12 mouse cellular contexts compared by ENCODE assay signal in genomic region chr19:16871192-16871760, GRCm38 (mm10). TPM values are rescaled to one million over a fixed set of nuclear protein-coding genes. Genes with fewer than 3 reads are reported as not detected.
DNase-seq lines count a peak whose midpoint lies in the region; ATAC-seq lines count a peak whose summit lies in the region.
"Had no signal": no experiment of that assay in that cellular context is flagged by ENCODE, and none has a peak within 500 bp of the region (broad histone marks: within the 10 kb centered on the region; RNA-seq: fewer than 3 reads in every experiment).

No protein-coding gene starts in this region.

- H3K9ac ChIP-seq in kidney, embryonic 14.5 days (ENCODE audit: low read depth, low read length): no peak overlapping the region
- H3K9ac ChIP-seq: stomach, embryonic 15.5 days had no signal

- under 1% methylated on average over 24 of the region's 24 CpGs for whole genome bisulfite sequencing in kidney, embryonic 14.5 days

- no peak overlapping the region for H3K27ac ChIP-seq in kidney, embryonic 14.5 days (ENCODE audit: low read depth, low read length)
- H3K27ac ChIP-seq: stomach, embryonic 15.5 days had no signal

- H3K36me3 ChIP-seq in kidney, embryonic 14.5 days (ENCODE audit: control insufficient read depth, insufficient read depth, low read length): no peaks in the 10 kb centered on the region
- H3K36me3 ChIP-seq: stomach, embryonic 15.5 days had no signal

- no peaks in the 10 kb centered on the region for H3K9me3 ChIP-seq in kidney, embryonic 14.5 days (ENCODE audit: control insufficient read depth, low read length)
- H3K9me3 ChIP-seq: stomach, embryonic 15.5 days had no signal

- ATAC-seq in kidney, embryonic 14.5 days (ENCODE audit: low FRiP score, low TSS enrichment): no peak

- DNase-seq in adrenal gland, adult 2 months: peak; percentile 13
- DNase-seq in adrenal gland, adult 18-20 months (ENCODE audit: low spot score in 2 of 2): no peak
- DNase-seq in kidney, postnatal 10 days: peak; percentile 6
- DNase-seq in R1 (ENCODE audit: low read depth, low spot score): peak; percentile 49
- DNase-seq in induced T-regulatory cell, adult 2 months (ENCODE audit: low read depth): peak; percentile 13
- DNase-seq in urinary bladder, postnatal 25 days (ENCODE audit: low spot score): no peak
- no peak for DNase-seq in spleen, adult 12 weeks (ENCODE audit: low spot score)
- DNase-seq: lung, postnatal 4 days had no signal

- peaks cover 87% of the 10 kb centered on the region for H3K27me3 ChIP-seq in kidney, embryonic 14.5 days (ENCODE audit: control insufficient read depth, insufficient read depth, low read length)

- peaks cover 15% of the 10 kb centered on the region for H3K4me1 ChIP-seq in kidney, embryonic 14.5 days (ENCODE audit: control insufficient read depth, insufficient read depth, low read length)

- no peak overlapping the region for H3K4me3 ChIP-seq in kidney, embryonic 14.5 days (ENCODE audit: low read length)
- H3K4me3 ChIP-seq: stomach, embryonic 15.5 days had no signal

- H3K4me2 ChIP-seq in kidney, embryonic 14.5 days (replicated peaks; ENCODE audit: low read depth, low read length): no peak overlapping the region

RNA-seq across cellular contexts. Expression of gene Foxb2, which starts 2.3 kb away (rescaled TPM):
- not detected for total RNA-seq in adrenal gland, adult 2 months (2021)
- not detected in 2 replicates for polyA plus RNA-seq in adrenal gland, adult 2 months (2012; rRNA removed)
- not detected for total RNA-seq in adrenal gland, adult 18-20 months (2021)
- polyA plus RNA-seq in kidney, embryonic 14.5 days (2014; fragmentation: Nextera tagmentation; extraction: Ambion mirVana): not detected in 2 replicates
- total RNA-seq: heart, adult 18-20 months; layer of hippocampus, postnatal 25 days had no signal
- polyA plus RNA-seq: stomach, embryonic 15.5 days had no signal

Comparison
In these comparisons a context has a peak if more than half of its experiments do, and no peak if none do; other contexts are left out.
1. DNase-seq: peak in adrenal gland, adult 2 months (single experiment), kidney, postnatal 10 days (single experiment), R1 (single experiment) and induced T-regulatory cell, adult 2 months (single experiment); none in adrenal gland, adult 18-20 months (0 of 2), urinary bladder, postnatal 25 days (single experiment) and spleen, adult 12 weeks (single experiment).